Mouse (Mus musculus) midbrain, embryonic 10.5 days (tissue): ENCODE measurements around the gene Gbf1. TPM values are rescaled to one million over a fixed set of nuclear protein-coding genes. Genes with fewer than 3 reads are reported as not detected.

Experiments
- DNase-seq: peaks from one replicate; pipeline ENCODE4 v3.0.0-alpha.2; 2017; ENCODE audit warnings: low spot score
- H3K27ac ChIP-seq: fragments of 300-500 bp; sonication (generic); replicated peaks from 2 replicates; pipeline ENCODE4 v1.5.1; 2016; ENCODE audit warnings: mild to moderate bottlenecking
- H3K27me3 ChIP-seq: fragments of 300-500 bp; sonication (generic); 2 replicates; pipeline ENCODE4 v1.6.1; 2016; ENCODE audit warnings: low read depth, mild to moderate bottlenecking; ENCODE audit not compliant: poor library complexity, severe bottlenecking
- H3K36me3 ChIP-seq: fragments of 300-500 bp; sonication (generic); 2 replicates; pipeline ENCODE4 v1.6.1; 2016; ENCODE audit warnings: mild to moderate bottlenecking, moderate library complexity
- H3K4me1 ChIP-seq: fragments of 300-500 bp; sonication (generic); 2 replicates; pipeline ENCODE4 v1.6.1; 2016
- H3K4me3 ChIP-seq: fragments of 300-500 bp; sonication (generic); 2 replicates; pipeline ENCODE4 v1.5.1; 2016; ENCODE audit warnings: mild to moderate bottlenecking, moderate library complexity
- H3K9me3 ChIP-seq: fragments of 300-500 bp; sonication (generic); replicated peaks from 2 replicates; pipeline ENCODE4 v1.6.1; 2016; ENCODE audit warnings: mild to moderate bottlenecking
- WGBS: fragments of 180-500 bp; shearing (Covaris S2); methylation state at CpG from one replicate; pipeline ENCODE4 v1.1.7; 2016; 5-methylcytosine and 5-hydroxymethylcytosine counted together
- polyA plus RNA-seq: library from polyadenylated mRNA; unstranded; fragments of >200 nt; fragmentation: Nextera tagmentation; extraction: Ambion mirVana; gene quantifications from 2 replicates; pipeline ENCODE4 v1.2.1, GENCODE M21; 2016

The Gbf1 gene
- polyA plus RNA-seq, 1 experiment from 2014 or later = 43.8 TPM

DNA sequence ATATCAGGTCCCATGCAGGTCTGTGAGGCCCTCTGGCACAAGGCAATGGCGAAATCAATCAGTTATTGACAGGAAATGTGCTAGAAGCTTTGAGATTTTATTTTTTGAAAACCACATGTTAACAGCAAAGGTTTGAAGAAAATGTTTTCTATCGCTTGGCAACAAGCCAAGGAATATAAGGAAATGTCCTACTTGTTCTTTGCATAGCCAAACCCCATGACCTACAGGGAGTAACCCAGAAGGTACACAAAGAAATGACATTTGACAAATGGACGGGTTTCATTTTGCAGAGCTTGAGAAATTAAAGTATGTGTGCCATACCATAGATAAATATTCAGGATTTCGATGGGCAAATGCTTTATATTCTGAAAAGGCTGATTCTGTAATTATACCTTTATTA, 144.6 kb downstream of the Gbf1 start:
- Histone ChIP-seq H3K4me1 (no peaks in the 10 kb centered on the region), H3K9me3 (no peaks in the 10 kb centered on the region), H3K4me3 (no peak overlapping the region), H3K27me3 (no peaks in the 10 kb centered on the region), H3K27ac (no peak overlapping the region), H3K36me3 (no peaks in the 10 kb centered on the region)
- no peak for DNase-seq
- WGBS = 73% methylated on average over 4 of the region's 4 CpGs

DNA sequence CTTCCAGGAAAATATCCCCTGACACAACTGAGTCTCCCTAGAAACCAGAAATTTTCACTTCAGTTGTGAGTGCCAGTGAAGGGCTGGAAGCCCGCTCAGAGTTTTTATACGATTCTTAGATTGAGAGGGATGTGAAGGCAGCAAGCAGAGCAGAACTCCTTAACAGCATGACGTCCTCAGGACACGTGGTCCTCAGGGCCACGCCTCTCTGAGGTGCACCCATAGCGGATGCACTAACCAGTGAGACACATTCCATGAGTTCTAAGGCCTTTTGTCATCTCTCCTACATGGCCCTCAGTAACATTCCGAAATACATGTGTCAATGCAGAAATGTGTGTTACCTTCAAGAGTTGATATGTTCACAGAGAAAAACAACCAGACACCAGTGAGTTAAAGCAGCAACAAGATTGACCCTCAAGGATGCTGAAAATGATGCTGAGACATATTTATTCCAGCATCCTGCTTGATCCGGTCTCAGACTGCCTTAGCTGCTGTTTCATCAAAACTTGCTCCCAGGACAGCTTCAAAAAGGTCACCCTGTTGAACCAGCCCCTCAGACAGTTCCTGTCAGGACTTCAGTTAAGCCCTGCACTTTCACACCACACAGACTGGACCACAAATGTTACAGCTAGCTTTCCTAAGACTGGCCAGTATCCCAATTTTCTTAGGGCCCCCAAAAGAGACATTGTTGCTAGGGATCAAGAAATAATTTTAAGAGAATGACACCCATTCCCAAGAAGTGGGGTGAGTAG, 148.2 kb downstream of the Gbf1 start:
- no peaks in the 10 kb centered on the region for H3K27me3 ChIP-seq
- no peak overlapping the region for H3K4me3 ChIP-seq
- no peaks in the 10 kb centered on the region for H3K36me3 ChIP-seq
- 38% methylated on average over 8 of the region's 8 CpGs for WGBS
- no peaks in the 10 kb centered on the region for H3K9me3 ChIP-seq
- no peak for DNase-seq
- peaks cover 20% of the 10 kb centered on the region for H3K4me1 ChIP-seq
- H3K27ac ChIP-seq = no peak overlapping the region

DNA sequence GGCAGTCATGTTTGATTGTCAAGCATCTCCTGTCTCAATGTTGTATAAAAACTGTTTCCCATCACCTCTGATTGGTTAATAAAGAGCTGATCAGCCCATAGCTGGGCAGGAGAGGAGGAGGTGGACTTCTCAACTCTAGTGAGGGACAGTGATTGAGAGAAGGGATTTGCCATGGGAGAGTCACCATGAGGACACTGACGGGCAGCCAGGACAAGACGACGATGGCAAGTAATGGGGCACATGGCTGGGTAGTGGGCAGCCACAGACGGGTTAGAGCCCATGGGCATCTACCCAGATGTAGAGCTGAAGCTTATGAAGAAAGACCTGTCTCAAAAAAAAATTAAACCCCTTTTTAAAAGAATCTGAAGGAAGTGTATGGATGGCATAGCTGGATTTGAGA, 150.2 kb downstream of the Gbf1 start:
- peaks cover 20% of the 10 kb centered on the region for H3K27me3 ChIP-seq
- H3K27ac ChIP-seq = no peak overlapping the region
- no peak for DNase-seq
- no peaks in the 10 kb centered on the region for H3K9me3 ChIP-seq
- 88% methylated on average over 4 of the region's 4 CpGs for WGBS
- peaks cover 31% of the 10 kb centered on the region for H3K4me1 ChIP-seq
- no peaks in the 10 kb centered on the region for H3K36me3 ChIP-seq
- no peak overlapping the region for H3K4me3 ChIP-seq

DNA sequence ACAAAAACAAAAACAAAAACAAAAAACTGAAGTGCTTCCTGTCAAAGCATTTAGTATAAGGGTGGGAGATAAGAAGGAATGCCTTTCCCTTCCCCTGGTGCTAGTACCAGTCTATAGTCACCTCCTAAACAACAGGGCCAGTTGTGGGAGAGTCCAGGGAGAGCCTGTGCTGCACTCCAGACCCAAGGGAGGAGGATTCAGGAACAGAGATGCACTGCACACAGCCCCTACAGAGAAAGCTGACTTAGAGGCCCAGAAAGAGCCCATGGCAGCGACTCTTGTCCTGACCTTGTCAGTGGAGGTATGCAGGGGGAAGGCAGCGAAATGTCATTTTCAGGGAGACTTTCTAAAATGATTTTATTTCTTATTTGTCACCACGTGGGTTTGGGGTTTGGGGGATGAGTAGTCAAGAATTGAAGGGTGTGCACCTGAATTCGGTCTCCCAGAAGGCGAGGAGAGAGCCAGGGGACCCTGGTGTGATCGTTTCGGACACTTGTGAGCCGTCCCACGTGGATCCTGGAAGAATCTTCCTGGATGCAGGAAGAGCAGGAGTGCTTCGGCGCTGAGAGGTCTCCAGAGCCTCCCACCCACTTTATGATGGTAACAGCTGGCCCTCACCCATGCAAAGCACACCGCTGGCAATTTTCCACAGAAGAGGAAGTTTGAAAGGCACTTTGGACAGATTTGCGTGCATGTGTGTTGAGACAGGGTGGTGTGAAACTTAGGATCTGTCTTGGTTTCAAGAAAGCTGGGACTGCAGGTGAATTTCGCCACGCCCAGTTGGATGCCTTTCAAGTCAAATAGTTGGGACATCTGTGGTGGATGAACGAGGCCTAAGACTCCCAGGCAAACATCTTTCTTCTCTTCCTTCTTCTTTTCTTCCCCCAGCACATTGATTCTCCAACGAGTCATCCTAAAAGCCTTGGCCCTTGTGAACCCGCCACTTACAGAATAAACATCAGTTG, 151.2 kb downstream of the Gbf1 start:
- Histone ChIP-seq H3K4me3 (peak overlapping the region; percentile 77), H3K27ac (no peak overlapping the region; the same call in 1 of the 2 replicates), H3K27me3 (peaks cover 30% of the 10 kb centered on the region), H3K9me3 (no peaks in the 10 kb centered on the region), H3K36me3 (no peaks in the 10 kb centered on the region), H3K4me1 (peaks cover 33% of the 10 kb centered on the region)
- 58% methylated on average over 18 of the region's 18 CpGs for WGBS
- no peak for DNase-seq

DNA sequence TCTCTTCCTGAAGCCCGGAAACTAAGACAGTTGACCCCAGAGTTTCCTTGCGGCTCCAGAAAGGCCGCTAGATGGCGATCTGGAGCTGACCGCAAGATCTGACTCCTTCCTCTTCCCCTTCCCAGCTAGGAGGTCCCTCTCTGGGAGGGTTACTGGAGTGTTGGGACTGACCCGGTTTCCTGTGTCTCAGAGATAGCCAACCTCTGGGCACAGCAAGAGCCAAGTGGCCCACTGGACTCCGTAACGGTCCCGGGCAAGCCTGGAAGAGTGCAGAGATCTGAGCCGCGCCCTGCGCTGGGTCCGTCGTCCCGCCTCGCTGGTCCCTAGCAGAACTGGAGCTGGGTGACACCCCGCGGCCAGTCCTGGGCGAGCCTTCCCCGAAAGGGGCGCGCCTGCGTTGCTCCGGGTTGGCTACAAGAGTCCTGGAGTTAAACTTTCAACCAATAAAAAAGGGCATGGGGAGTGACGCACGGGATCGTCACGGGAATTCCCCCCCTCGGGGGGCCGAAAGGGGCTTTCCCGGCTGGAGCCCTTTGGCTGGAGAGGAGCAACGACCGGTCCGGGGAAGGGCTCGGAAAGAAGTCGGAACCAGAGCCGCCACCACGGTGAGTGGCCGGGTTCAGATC, 152.0 kb downstream of the Gbf1 start, which contains the start of gene Nfkb2:
Gene Nfkb2, plus strand, starts transcription at position 105 of the 626 bp plus-strand sequence.
- Histone ChIP-seq H3K27me3 (peaks cover 36% of the 10 kb centered on the region), H3K36me3 (no peaks in the 10 kb centered on the region), H3K4me3 (peak within 1 kb of the TSS; percentile 77), H3K4me1 (peaks cover 40% of the 10 kb centered on the region), H3K27ac (peak within 1 kb of the TSS; percentile 79), H3K9me3 (no peaks in the 10 kb centered on the region)
- peak; percentile 93 for DNase-seq
- under 1% methylated on average over 39 of the region's 39 CpGs for WGBS

DNA sequence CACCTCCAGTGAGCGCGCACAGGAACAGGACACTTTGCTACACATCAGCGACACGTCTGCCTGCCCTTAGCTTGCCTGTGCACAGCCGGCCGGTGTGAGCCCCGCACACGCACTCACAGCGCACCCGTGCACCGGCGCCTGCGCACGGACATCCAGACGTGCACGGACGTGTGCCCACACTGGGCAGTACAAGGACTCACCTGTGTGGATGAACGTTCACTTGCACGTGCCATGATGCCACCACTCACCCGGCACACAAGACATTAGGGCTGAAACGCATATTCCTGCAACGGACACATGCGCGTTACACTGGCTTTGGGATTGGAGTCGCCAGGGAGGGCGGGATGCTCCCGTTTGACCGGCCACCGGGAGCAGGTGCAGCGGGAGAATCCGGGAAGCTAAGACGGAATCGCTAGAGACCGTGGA, 152.6 kb downstream of the Gbf1 start:
- H3K27ac ChIP-seq = peak overlapping the region; percentile 79
- 0% methylated on average over 34 of the region's 34 CpGs for WGBS

DNA sequence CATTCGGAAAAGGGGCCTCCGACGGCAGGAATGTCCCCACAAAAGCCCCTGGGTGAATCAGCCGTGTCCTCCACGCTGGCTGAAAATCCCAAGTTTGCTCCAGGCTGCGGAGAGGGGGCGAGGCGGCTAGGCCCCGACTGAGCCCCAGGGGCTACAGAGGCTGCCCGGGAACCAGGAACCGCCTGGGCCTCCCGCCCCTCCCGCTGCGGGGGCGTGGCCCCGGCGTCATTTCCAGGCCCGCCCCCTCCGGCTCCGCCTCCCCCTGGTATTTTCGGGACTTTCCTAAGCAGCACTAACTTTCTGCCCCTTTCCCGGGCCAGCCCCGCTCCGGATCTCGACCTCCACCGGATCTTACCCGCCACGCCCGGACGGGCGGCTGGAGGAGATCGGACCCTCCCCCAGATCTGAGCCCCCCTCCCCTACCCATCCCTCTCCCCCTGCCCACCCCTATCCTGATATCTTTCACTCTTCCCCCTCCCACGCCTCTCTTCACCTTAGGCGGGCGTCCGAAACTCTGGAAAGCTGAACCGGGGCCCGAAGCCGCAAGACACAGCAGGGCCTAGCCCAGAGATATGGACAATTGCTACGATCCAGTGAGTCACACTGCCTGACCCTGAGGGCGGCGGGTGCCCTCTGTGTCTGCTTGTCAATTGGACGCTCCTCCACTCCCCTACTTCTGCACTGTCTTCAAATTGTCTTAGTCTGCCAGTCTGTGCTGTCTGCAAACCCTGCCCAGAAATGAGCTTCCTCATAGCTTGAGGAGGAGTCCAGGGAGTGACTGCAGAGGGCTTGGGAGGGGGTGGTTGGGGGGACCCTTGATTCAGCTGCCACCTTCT, 153.3 kb downstream of the Gbf1 start:
- H3K4me1 ChIP-seq = peaks cover 40% of the 10 kb centered on the region
- peaks cover 49% of the 10 kb centered on the region for H3K27me3 ChIP-seq
- peak; percentile 86 for DNase-seq
- peaks cover 11% of the 10 kb centered on the region; the same call in 1 of the 2 replicates for H3K36me3 ChIP-seq
- no peaks in the 10 kb centered on the region for H3K9me3 ChIP-seq
- WGBS = under 1% methylated on average over 43 of the region's 43 CpGs
- peak overlapping the region; percentile 79 for H3K27ac ChIP-seq
- H3K4me3 ChIP-seq = peak overlapping the region; percentile 77

More for the DNA sequence above, 152.6 kb downstream of the Gbf1 start:
- Histone ChIP-seq H3K27me3 (peaks cover 42% of the 10 kb centered on the region), H3K4me3 (peak overlapping the region; percentile 77), H3K4me1 (peaks cover 40% of the 10 kb centered on the region), H3K9me3 (no peaks in the 10 kb centered on the region), H3K36me3 (peaks cover 5% of the 10 kb centered on the region; the same call in 1 of the 2 replicates)
- peak; percentile 53 for DNase-seq

DNA sequence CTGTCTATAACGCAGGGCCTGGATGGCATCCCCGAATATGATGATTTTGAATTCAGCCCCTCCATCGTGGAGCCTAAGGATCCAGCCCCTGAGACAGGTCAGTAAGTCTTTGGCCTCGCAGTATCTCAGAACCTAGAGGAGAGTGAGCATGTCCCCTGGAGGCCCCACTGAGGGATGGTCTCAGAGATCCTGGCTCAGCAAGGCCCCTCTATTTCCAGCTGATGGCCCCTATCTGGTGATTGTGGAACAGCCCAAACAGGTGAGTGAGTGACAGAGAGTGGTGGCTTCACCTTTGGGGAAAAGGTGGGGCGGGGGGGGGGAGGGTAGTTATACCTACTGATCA, 153.9 kb downstream of the Gbf1 start:
- Histone ChIP-seq H3K4me3 (peak overlapping the region; percentile 77), H3K9me3 (no peaks in the 10 kb centered on the region), H3K4me1 (peaks cover 40% of the 10 kb centered on the region), H3K27me3 (peaks cover 55% of the 10 kb centered on the region), H3K36me3 (peaks cover 16% of the 10 kb centered on the region), H3K27ac (peak overlapping the region; percentile 79; the same call in 1 of the 2 replicates)
- no peak for DNase-seq
- 53% methylated on average over 5 of the region's 5 CpGs for WGBS

DNA sequence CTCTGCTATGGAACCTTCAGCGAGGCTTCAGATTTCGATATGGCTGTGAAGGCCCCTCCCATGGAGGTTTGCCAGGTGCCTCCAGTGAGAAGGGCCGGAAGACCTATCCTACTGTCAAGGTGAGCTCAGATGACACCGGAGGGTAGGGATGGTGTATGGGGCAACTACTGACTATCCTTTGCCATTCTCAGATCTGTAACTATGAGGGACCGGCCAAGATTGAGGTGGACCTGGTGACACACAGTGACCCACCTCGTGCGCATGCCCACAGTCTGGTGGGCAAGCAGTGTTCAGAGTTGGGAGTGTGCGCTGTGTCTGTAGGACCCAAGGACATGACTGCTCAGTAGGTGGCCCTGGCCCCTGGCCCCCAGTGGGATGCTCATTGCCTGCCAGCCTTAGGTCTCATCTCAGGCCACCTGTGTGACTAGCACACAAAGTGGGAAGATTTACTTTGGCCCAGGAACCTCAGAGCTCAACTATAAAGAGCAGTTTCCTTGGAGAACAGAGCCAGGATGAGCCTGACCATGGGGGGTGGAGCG, 154.5 kb downstream of the Gbf1 start:
- Histone ChIP-seq H3K4me1 (peaks cover 40% of the 10 kb centered on the region), H3K9me3 (no peaks in the 10 kb centered on the region), H3K36me3 (peaks cover 20% of the 10 kb centered on the region), H3K27ac (no peak overlapping the region), H3K4me3 (no peak overlapping the region), H3K27me3 (peaks cover 61% of the 10 kb centered on the region)
- WGBS = 91% methylated on average over 9 of the region's 9 CpGs
- DNase-seq = peak; percentile 10

DNA sequence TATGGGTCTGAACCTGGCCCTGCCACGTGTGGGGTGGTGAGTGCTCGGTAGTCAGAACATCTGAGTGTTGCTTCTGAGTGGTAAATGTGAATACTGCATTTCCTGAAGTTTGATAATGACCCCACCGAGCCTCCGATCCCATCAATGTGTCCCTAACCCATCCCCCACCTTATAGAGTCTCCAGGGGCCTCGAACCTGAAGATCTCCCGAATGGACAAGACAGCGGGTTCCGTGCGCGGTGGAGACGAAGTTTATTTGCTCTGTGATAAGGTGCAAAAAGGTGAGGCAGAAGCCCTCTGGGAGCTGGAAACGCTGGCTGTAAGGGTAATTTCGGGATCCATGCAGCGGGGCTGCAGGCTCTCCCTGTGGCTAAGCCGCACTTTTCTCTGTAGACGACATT, 155.5 kb downstream of the Gbf1 start:
- no peak for DNase-seq
- H3K4me3 ChIP-seq = no peak overlapping the region
- H3K36me3 ChIP-seq = peaks cover 24% of the 10 kb centered on the region
- no peak overlapping the region for H3K27ac ChIP-seq
- peaks cover 40% of the 10 kb centered on the region for H3K4me1 ChIP-seq
- H3K27me3 ChIP-seq = peaks cover 70% of the 10 kb centered on the region
- 71% methylated on average over 16 of the region's 16 CpGs for WGBS
- no peaks in the 10 kb centered on the region for H3K9me3 ChIP-seq

DNA sequence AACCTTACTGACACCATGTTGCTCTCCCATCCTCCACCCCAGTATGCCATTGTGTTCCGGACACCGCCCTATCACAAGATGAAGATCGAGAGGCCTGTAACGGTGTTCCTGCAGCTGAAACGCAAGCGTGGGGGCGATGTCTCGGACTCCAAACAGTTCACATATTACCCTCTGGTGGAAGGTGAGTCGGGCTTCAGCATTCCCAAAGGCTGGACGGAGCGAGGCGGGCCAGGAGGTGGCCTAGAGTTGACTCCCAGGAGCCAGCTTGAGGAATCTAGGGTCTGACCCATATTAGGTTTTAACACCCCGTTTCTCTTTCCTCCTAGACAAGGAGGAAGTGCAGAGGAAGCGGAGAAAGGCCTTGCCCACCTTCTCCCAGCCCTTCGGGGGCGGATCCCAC, 156.0 kb downstream of the Gbf1 start:
- Histone ChIP-seq H3K4me3 (peak overlapping the region; percentile 54), H3K27me3 (peaks cover 75% of the 10 kb centered on the region), H3K36me3 (peaks cover 24% of the 10 kb centered on the region), H3K27ac (no peak overlapping the region), H3K9me3 (no peaks in the 10 kb centered on the region), H3K4me1 (peaks cover 40% of the 10 kb centered on the region)
- WGBS = 50% methylated on average over 16 of the region's 16 CpGs
- no peak for DNase-seq
